Comparison of ENCODE assay signal across 8 mouse cellular contexts in genomic region chr2:118747301-118747960, GRCm38 (mm10). TPM values are rescaled to one million over a fixed set of nuclear protein-coding genes. Genes with fewer than 3 reads are reported as not detected.
DNase-seq lines count a peak whose midpoint lies in the region; ATAC-seq lines count a peak whose summit lies in the region.

No protein-coding gene starts in this region.

- 45% methylated on average over 10 of the region's 10 CpGs for WGBS in forebrain, embryonic 11.5 days
- WGBS in intestine, embryonic 16.5 days = 36% methylated on average over 10 of the region's 10 CpGs

- H3K4me2 ChIP-seq in forebrain, embryonic 11.5 days (ENCODE audit: low read depth, low read length, severe bottlenecking) = peak overlapping the region; percentile 98; the same call in 1 of the 2 replicates
- peak overlapping the region; percentile 96 for H3K4me2 ChIP-seq in intestine, embryonic 16.5 days (ENCODE audit: low read depth, low read length)

- no peak for ATAC-seq in forebrain, embryonic 11.5 days (replicated peaks; ENCODE audit: low FRiP score)
- ATAC-seq in intestine, embryonic 16.5 days = no peak

- peak; percentile 51 for DNase-seq in adrenal gland, postnatal 14 days
- DNase-seq in adrenal gland, postnatal 4 days (ENCODE audit: low spot score in 2 of 2) = no peak
- peak; percentile 73 for DNase-seq in CD4-positive helper T cell, adult 2 months (ENCODE audit: low read depth, low spot score)
- DNase-seq in forebrain, embryonic 11.5 days (ENCODE audit: low spot score) = no peak
- DNase-seq in lung, postnatal 10 days = peak; percentile 75
- no peak for DNase-seq in yolk sac, embryonic 10.5 days (ENCODE audit: low spot score)
- no peak for DNase-seq in frontal cortex, adult 2 months (ENCODE audit: extremely low spot score in 1 of 2, low spot score in 1 of 2)

- H3K4me3 ChIP-seq in forebrain, embryonic 11.5 days (ENCODE audit: low read depth, low read length) = peak overlapping the region; percentile 91; the same call in 1 of the 2 replicates
- peak overlapping the region; percentile 86 for H3K4me3 ChIP-seq in intestine, embryonic 16.5 days (ENCODE audit: low read length)

- peaks cover 24% of the 10 kb centered on the region for H3K4me1 ChIP-seq in forebrain, embryonic 11.5 days (replicated peaks; ENCODE audit: control insufficient read depth, insufficient read depth, low read length)
- peaks cover 28% of the 10 kb centered on the region for H3K4me1 ChIP-seq in intestine, embryonic 16.5 days (ENCODE audit: control insufficient read depth, insufficient read depth, low read length)

- peaks cover 14% of the 10 kb centered on the region for H3K27me3 ChIP-seq in forebrain, embryonic 11.5 days (ENCODE audit: control insufficient read depth, insufficient read depth, low read length)
- H3K27me3 ChIP-seq in intestine, embryonic 16.5 days (replicated peaks; ENCODE audit: control insufficient read depth, insufficient read depth, low read length) = peaks cover under 1% of the 10 kb centered on the region; the same call in 1 of the 2 replicates

- H3K9ac ChIP-seq in forebrain, embryonic 11.5 days (ENCODE audit: low read length) = no peak overlapping the region
- H3K9ac ChIP-seq in intestine, embryonic 16.5 days (ENCODE audit: low read depth, low read length) = 0 out of 2 replicates have a peak overlapping the region, but pooled peaks have one; percentile 2

- no peaks in the 10 kb centered on the region for H3K36me3 ChIP-seq in forebrain, embryonic 11.5 days (ENCODE audit: control insufficient read depth, insufficient read depth, low read length)
- H3K36me3 ChIP-seq in intestine, embryonic 16.5 days (ENCODE audit: control insufficient read depth, insufficient read depth, low read length) = 0 out of 2 replicates have a peak, but pooled peaks cover 4% of the 10 kb centered on the region

- H3K9me3 ChIP-seq in forebrain, embryonic 11.5 days (ENCODE audit: control insufficient read depth, low read length) = no peaks in the 10 kb centered on the region
- H3K9me3 ChIP-seq in intestine, embryonic 16.5 days (ENCODE audit: control insufficient read depth, low read length) = no peaks in the 10 kb centered on the region

- H3K27ac ChIP-seq in forebrain, embryonic 11.5 days (ENCODE audit: low read depth, low read length) = no peak overlapping the region
- H3K27ac ChIP-seq in intestine, embryonic 16.5 days (ENCODE audit: low read length) = no peak overlapping the region

RNA-seq across cellular contexts. Expression of gene Inafm2, which starts 1.9 kb away (rescaled TPM):
- total RNA-seq in adrenal gland, postnatal 14 days (2021) = 28.8 and 30.0 TPM in 2 replicates
- total RNA-seq in adrenal gland, postnatal 4 days (2021) = 10 to 100 TPM; 27.8 to 30.8 TPM
- 28.6 and 30.4 TPM in 2 replicates for polyA plus RNA-seq in forebrain, embryonic 11.5 days (2014; fragmentation: Nextera tagmentation; extraction: Ambion mirVana)
- polyA plus RNA-seq in intestine, embryonic 16.5 days (2015; fragmentation: Nextera tagmentation; extraction: Ambion mirVana) = 21.9 and 24.1 TPM in 2 replicates
- polyA plus RNA-seq in frontal cortex, adult 2 months (2012; rRNA removed) = 30.1 and 31.1 TPM in 2 replicates

RNA-seq across cellular contexts. Expression of gene Ccdc9b, which starts 15.0 kb away (rescaled TPM):
- 4.2 and 4.8 TPM in 2 replicates for total RNA-seq in adrenal gland, postnatal 14 days (2021)
- total RNA-seq in adrenal gland, postnatal 4 days (2021) = 1 to 10 TPM; 6.1 to 6.9 TPM
- polyA plus RNA-seq in forebrain, embryonic 11.5 days (2014; fragmentation: Nextera tagmentation; extraction: Ambion mirVana) = 0.36 and 0.87 TPM in 2 replicates
- 0.93 and 1.2 TPM in 2 replicates for polyA plus RNA-seq in intestine, embryonic 16.5 days (2015; fragmentation: Nextera tagmentation; extraction: Ambion mirVana)
- polyA plus RNA-seq in frontal cortex, adult 2 months (2012; rRNA removed) = 6.5 and 7.4 TPM in 2 replicates

RNA-seq across cellular contexts. Expression of gene Plcb2, which starts 19.2 kb away (rescaled TPM):
- total RNA-seq in adrenal gland, postnatal 14 days (2021) = 1.1 and 8.7 TPM in 2 replicates
- 1 to 10 TPM; 2.2 to 2.7 TPM for total RNA-seq in adrenal gland, postnatal 4 days (2021)
- polyA plus RNA-seq in forebrain, embryonic 11.5 days (2014; fragmentation: Nextera tagmentation; extraction: Ambion mirVana) = 0.33 and 0.45 TPM in 2 replicates
- 0.99 and 1.3 TPM in 2 replicates for polyA plus RNA-seq in intestine, embryonic 16.5 days (2015; fragmentation: Nextera tagmentation; extraction: Ambion mirVana)
- polyA plus RNA-seq in frontal cortex, adult 2 months (2012; rRNA removed) = 3.1 and 3.5 TPM in 2 replicates

RNA-seq across cellular contexts. Expression of gene Phgr1, which starts 25.1 kb away (rescaled TPM):
- not detected in 2 replicates for total RNA-seq in adrenal gland, postnatal 14 days (2021)
- not detected for total RNA-seq in adrenal gland, postnatal 4 days (2021)
- not detected in 2 replicates for polyA plus RNA-seq in forebrain, embryonic 11.5 days (2014; fragmentation: Nextera tagmentation; extraction: Ambion mirVana)
- 66.6 and 66.9 TPM in 2 replicates for polyA plus RNA-seq in intestine, embryonic 16.5 days (2015; fragmentation: Nextera tagmentation; extraction: Ambion mirVana)
- not detected in 2 replicates for polyA plus RNA-seq in frontal cortex, adult 2 months (2012; rRNA removed)

RNA-seq across cellular contexts. Expression of gene Disp2, which starts 32.1 kb away (rescaled TPM):
- 26.3 and 28.1 TPM in 2 replicates for total RNA-seq in adrenal gland, postnatal 14 days (2021)
- 10 to 100 TPM; 53.4 to 54.0 TPM for total RNA-seq in adrenal gland, postnatal 4 days (2021)
- 5.4 and 5.9 TPM in 2 replicates for polyA plus RNA-seq in forebrain, embryonic 11.5 days (2014; fragmentation: Nextera tagmentation; extraction: Ambion mirVana)
- 2.2 and 2.3 TPM in 2 replicates for polyA plus RNA-seq in intestine, embryonic 16.5 days (2015; fragmentation: Nextera tagmentation; extraction: Ambion mirVana)
- 114 and 125 TPM in 2 replicates for polyA plus RNA-seq in frontal cortex, adult 2 months (2012; rRNA removed)

Comparison
In these comparisons a context has a peak if more than half of its experiments do, and no peak if none do; other contexts are left out.
1. DNase-seq: peak in adrenal gland, postnatal 14 days (single experiment), CD4-positive helper T cell, adult 2 months (single experiment) and lung, postnatal 10 days (single experiment); none in adrenal gland, postnatal 4 days (0 of 2), forebrain, embryonic 11.5 days (single experiment), yolk sac, embryonic 10.5 days (single experiment) and frontal cortex, adult 2 months (0 of 2).